Mouse (Mus musculus): ENCODE results near the gene Kif4. TPM values are rescaled to one million over a fixed set of nuclear protein-coding genes. Genes with fewer than 3 reads are reported as not detected.

Kif4 gene
- total and polyA plus RNA-seq, 3 experiments, result 24.0 to 34.6 (median 29.5) TPM

DNA sequence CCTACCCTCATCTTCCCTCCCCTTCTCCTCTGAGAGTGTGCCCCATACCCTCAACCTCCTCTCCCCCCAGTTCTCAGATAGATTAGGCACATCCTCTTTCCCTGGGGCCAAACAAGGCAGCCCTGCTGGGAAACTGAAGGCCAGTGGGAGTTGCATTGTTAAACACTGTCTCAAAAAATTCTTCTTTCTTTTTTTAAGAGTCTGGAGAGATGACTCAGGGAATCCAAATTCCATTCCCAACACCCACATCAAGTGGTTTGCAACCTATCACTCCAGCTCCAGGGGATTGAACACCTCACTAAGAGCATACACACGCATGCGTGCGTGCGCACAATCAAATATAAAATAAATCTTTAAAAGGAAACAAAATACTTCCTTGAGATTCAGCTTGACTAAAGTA is 71.2 kb downstream of the Kif4 start:
- in situ Hi-C loops (cut with MboI; ENCODE audit: low pct_ligation_motif_present, low pct_unique_long_range_greater_than_20kb, low sequenced_read_pairs) (no loop called here), dilution Hi-C loops (cut with MboI; ENCODE audit: extremely low pct_ligation_motif_present, extremely low pct_unique_long_range_greater_than_20kb, low sequenced_read_pairs) (no loop called here)
- Histone ChIP-seq H3K4me1 (ENCODE audit: control insufficient read depth in 1 of 2, insufficient read depth in 2 of 2) (no peaks in the 10 kb centered on the region), H3K9ac (ENCODE audit: insufficient read depth, low read depth) (no peak overlapping the region), H3K36me3 (replicated peaks in 1 of 2; ENCODE audit: control insufficient read depth in 1 of 2, insufficient read depth in 1 of 2, low read length in 1 of 2) (peaks cover 8 to 51% of the 10 kb centered on the region in 2 experiments), H3K4me2 (ENCODE audit: insufficient read depth, low read depth, poor library complexity, severe bottlenecking) (no peak overlapping the region), H3K9me3 (replicated peaks; ENCODE audit: low read length) (no peaks in the 10 kb centered on the region), H3K4me3 (replicated peaks in 1 of 3; ENCODE audit: low read depth in 2 of 3, low read length in 2 of 3, poor library complexity in 1 of 3) (no peak overlapping the region), H3K27me3 (replicated peaks) (no peaks in the 10 kb centered on the region), H3K79me2 (replicated peaks; ENCODE audit: control insufficient read depth, extremely low read depth, insufficient read depth, poor library complexity, severe bottlenecking) (no peaks in the 10 kb centered on the region), H3K27ac (ENCODE audit: insufficient read depth, low read depth) (no peak overlapping the region)
- DNase-seq (ENCODE audit: extremely low read depth), result no peak
- no peak for TF ChIP-seq TBP (conservative IDR thresholded peaks at IDR 0.05; ENCODE audit: low read depth, low read length)
- TF ChIP-seq SMC3 (IDR thresholded peaks at IDR 0.05; ENCODE audit: low read depth, low read length), result no peak
- no peak for TF ChIP-seq MAX (IDR thresholded peaks at IDR 0.05; ENCODE audit: low read length)
- TF ChIP-seq NRF1 (IDR thresholded peaks at IDR 0.05; ENCODE audit: low read depth, low read length), result no peak
- TF ChIP-seq CHD1 (IDR thresholded peaks at IDR 0.05; ENCODE audit: low read depth, low read length), result no peak
- TF ChIP-seq MYC (IDR thresholded peaks at IDR 0.05; ENCODE audit: low read depth, low read length), result no peak
- TF ChIP-seq USF1 (IDR thresholded peaks at IDR 0.05; ENCODE audit: low read depth, low read length), result no peak
- TF ChIP-seq MEF2A (IDR thresholded peaks at IDR 0.05; ENCODE audit: borderline replicate concordance, low read depth, low read length), result no peak
- TF ChIP-seq UBTF (IDR thresholded peaks at IDR 0.05; ENCODE audit: low read depth, low read length), result no peak
- no peak for TF ChIP-seq ZKSCAN1 (IDR thresholded peaks at IDR 0.05; ENCODE audit: borderline replicate concordance, low read depth, low read length)
- TF ChIP-seq RAD21 (IDR thresholded peaks at IDR 0.05; ENCODE audit: low read depth, low read length), result no peak
- no peak for TF ChIP-seq JUND (conservative IDR thresholded peaks at IDR 0.05; ENCODE audit: low read depth, low read length)
- no peak for TF ChIP-seq ZC3H11A (IDR thresholded peaks at IDR 0.05; ENCODE audit: low read depth, low read length)
- TF ChIP-seq GABPA (IDR thresholded peaks at IDR 0.05; ENCODE audit: insufficient replicate concordance, low read depth, low read length), result no peak
- TF ChIP-seq CTCF (conservative IDR thresholded peaks at IDR 0.05 in 1 of 2, IDR thresholded peaks at IDR 0.05 in 1 of 2; ENCODE audit: low read depth in 2 of 2, low read length in 2 of 2), result no peak
- TF ChIP-seq SIN3A (IDR thresholded peaks at IDR 0.05; ENCODE audit: low read length), result no peak
- TF ChIP-seq MXI1 (IDR thresholded peaks at IDR 0.05; ENCODE audit: low read depth, low read length), result no peak
- TF ChIP-seq ZNF384 (IDR thresholded peaks at IDR 0.05; ENCODE audit: low read depth, low read length), result no peak

DNA sequence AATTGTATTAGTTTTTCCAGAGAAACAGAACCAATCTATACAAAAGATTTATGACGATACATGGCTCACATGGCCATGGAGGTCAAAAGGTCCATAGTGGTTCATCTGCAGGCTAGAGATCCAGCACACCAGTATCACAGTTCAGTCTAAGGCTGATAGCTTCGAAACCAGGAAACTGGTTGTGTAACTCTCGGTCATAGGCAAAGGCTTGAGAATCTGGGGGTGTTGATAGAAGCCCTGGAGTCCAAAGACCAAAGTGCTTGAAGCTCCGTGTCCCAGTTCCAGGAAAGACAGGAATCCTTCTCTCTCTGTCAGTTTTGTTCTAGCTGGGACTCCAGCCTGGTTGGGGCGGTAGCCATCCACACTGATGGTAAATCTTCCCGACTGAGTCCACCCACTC is 82.5 kb downstream of the Kif4 start:
- Histone ChIP-seq H3K4me2 (ENCODE audit: insufficient read depth, low read depth, poor library complexity, severe bottlenecking) (no peak overlapping the region), H3K4me1 (ENCODE audit: control insufficient read depth in 1 of 2, insufficient read depth in 2 of 2) (no peaks in the 10 kb centered on the region), H3K9me3 (replicated peaks; ENCODE audit: low read length) (no peaks in the 10 kb centered on the region), H3K79me2 (replicated peaks; ENCODE audit: control insufficient read depth, extremely low read depth, insufficient read depth, poor library complexity, severe bottlenecking) (no peaks in the 10 kb centered on the region), H3K4me3 (replicated peaks in 1 of 3; ENCODE audit: low read depth in 2 of 3, low read length in 2 of 3, poor library complexity in 1 of 3) (no peak overlapping the region), H3K27me3 (replicated peaks) (no peaks in the 10 kb centered on the region), H3K9ac (ENCODE audit: insufficient read depth, low read depth) (no peak overlapping the region), H3K27ac (ENCODE audit: insufficient read depth, low read depth) (no peak overlapping the region), H3K36me3 (replicated peaks in 1 of 2; ENCODE audit: control insufficient read depth in 1 of 2, insufficient read depth in 1 of 2, low read length in 1 of 2) (peaks cover 20 to 49% of the 10 kb centered on the region in 2 experiments)
- DNase-seq (ENCODE audit: extremely low read depth), result no peak
- in situ Hi-C loops (cut with MboI; ENCODE audit: low pct_ligation_motif_present, low pct_unique_long_range_greater_than_20kb, low sequenced_read_pairs), result no loop called here
- no peak for TF ChIP-seq TCF12 (IDR thresholded peaks at IDR 0.05; ENCODE audit: low read depth, low read length)
- no peak for TF ChIP-seq MAFK (IDR thresholded peaks at IDR 0.05; ENCODE audit: insufficient replicate concordance, low read length)
- TF ChIP-seq USF2 (conservative IDR thresholded peaks at IDR 0.05; ENCODE audit: low read depth, low read length), result no peak
- TF ChIP-seq RAD21 (IDR thresholded peaks at IDR 0.05; ENCODE audit: low read depth, low read length), result no peak
- no peak for TF ChIP-seq IRF4 (IDR thresholded peaks at IDR 0.05; ENCODE audit: low read depth, low read length)
- TF ChIP-seq JUND (conservative IDR thresholded peaks at IDR 0.05; ENCODE audit: low read depth, low read length), result no peak
- TF ChIP-seq NRF1 (IDR thresholded peaks at IDR 0.05; ENCODE audit: low read depth, low read length), result no peak
- no peak for TF ChIP-seq TBP (conservative IDR thresholded peaks at IDR 0.05; ENCODE audit: low read depth, low read length)
- TF ChIP-seq ZNF384 (IDR thresholded peaks at IDR 0.05; ENCODE audit: low read depth, low read length), result no peak
- no peak for TF ChIP-seq EP300 (IDR thresholded peaks at IDR 0.05; ENCODE audit: low read length)
- dilution Hi-C loops (cut with MboI; ENCODE audit: extremely low pct_ligation_motif_present, extremely low pct_unique_long_range_greater_than_20kb, low sequenced_read_pairs), result no loop called here

Data from CH12.LX (cell line).